Mouse (Mus musculus) stomach, embryonic 14.5 days (tissue): ENCODE results near the gene Tmtc1. TPM values are rescaled to one million over a fixed set of nuclear protein-coding genes. Genes with fewer than 3 reads are reported as not detected.

Experiments used
- ATAC-seq: fragments of 200-750 bp; cut with Nextera tagmentation; 2 replicates; pipeline ENCODE4 v1.8.0; 2017; ENCODE audit warnings: low read depth, moderate TSS enrichment; ENCODE audit not compliant: insufficient number of reproducible peaks, insufficient read depth, low FRiP score
- H3K27ac ChIP-seq: fragments of 300-500 bp; sonication (generic); 2 replicates; pipeline ENCODE4 v1.5.1; 2014; ENCODE audit warnings: mild to moderate bottlenecking, low read length, moderate library complexity, mixed read lengths
- H3K27me3 ChIP-seq: fragments of 300-500 bp; sonication (generic); 2 replicates; pipeline ENCODE4 v1.6.1; 2014; ENCODE audit warnings: low read length, control low read depth, mixed read lengths; ENCODE audit not compliant: control insufficient read depth, insufficient read depth
- H3K36me3 ChIP-seq: fragments of 300-500 bp; sonication (generic); 2 replicates; pipeline ENCODE4 v1.6.1; 2014; ENCODE audit warnings: mild to moderate bottlenecking, control low read depth, low read length, moderate library complexity, mixed read lengths; ENCODE audit not compliant: control insufficient read depth, insufficient read depth
- H3K4me1 ChIP-seq: fragments of 300-500 bp; sonication (generic); 2 replicates; pipeline ENCODE4 v1.6.1; 2014; ENCODE audit warnings: low read length, control low read depth, mixed read lengths; ENCODE audit not compliant: control insufficient read depth, insufficient read depth
- H3K4me2 ChIP-seq: fragments of 300-500 bp; sonication (generic); replicated peaks from 2 replicates; pipeline ENCODE4 v1.6.1; 2014; ENCODE audit warnings: low read depth, low read length, control low read depth
- H3K4me3 ChIP-seq: fragments of 300-500 bp; sonication (generic); 2 replicates; pipeline ENCODE4 v1.5.1; 2014; ENCODE audit warnings: low read depth, low read length, control low read depth
- H3K9ac ChIP-seq: fragments of 300-500 bp; sonication (generic); replicated peaks from 2 replicates; pipeline ENCODE4 v1.6.1; 2014; ENCODE audit warnings: low read depth, mild to moderate bottlenecking, control low read depth, low read length, moderate library complexity, mixed read lengths
- H3K9me3 ChIP-seq: fragments of 300-500 bp; sonication (generic); 2 replicates; pipeline ENCODE4 v1.6.1; 2016; ENCODE audit warnings: low read depth, low read length, control low read depth; ENCODE audit not compliant: control insufficient read depth
- WGBS: fragments of 180-500 bp; shearing (Covaris S2); extraction: QIAGEN DNeasy Blood & Tissue Kit; methylation state at CpG from one replicate; pipeline ENCODE4 v1.1.7; 2014; 5-methylcytosine and 5-hydroxymethylcytosine counted together
- polyA plus RNA-seq: library from polyadenylated mRNA; unstranded; fragments of >200 nt; fragmentation: Nextera tagmentation; extraction: Ambion mirVana; gene quantifications from 2 replicates; pipeline ENCODE4 v1.2.1, GENCODE M21; 2014

Tmtc1 gene
- polyA plus RNA-seq, 1 experiment from 2014 or later = 2.8 TPM

DNA sequence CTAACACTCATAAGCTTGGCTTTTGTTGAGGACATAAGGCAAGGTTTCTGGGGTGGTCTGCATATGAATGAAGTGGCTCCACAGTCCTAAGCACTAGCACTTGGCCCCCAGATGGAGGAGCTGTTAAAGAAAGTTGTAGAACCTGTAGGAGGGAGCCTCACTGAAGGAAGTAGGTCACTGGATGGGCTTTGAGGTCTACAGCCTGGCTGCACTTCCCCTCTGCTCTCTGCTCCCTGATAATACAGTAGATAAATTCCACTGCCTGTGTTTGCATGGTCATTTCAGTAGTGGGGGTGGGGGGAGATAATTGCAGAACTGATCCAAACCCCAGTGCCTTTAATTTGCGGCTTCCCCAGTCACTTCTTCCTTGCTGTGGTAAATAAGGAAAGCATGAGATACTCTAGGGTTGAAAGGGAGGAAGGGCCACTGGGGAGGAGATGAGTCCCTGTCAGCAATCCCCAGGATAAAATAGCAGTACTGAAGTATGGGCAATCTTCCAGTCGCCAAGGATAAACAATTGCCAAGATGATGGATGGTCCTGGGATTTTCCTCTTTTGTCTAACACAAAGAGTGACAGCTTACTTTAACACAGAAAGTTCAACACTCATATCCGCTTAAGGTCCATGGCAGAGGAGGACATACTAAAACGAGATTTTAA lies 160.8 kb downstream of the Tmtc1 start:
- H3K9ac ChIP-seq = no peak overlapping the region
- H3K4me3 ChIP-seq = no peak overlapping the region
- H3K36me3 ChIP-seq = no peaks in the 10 kb centered on the region
- peak; percentile 49; the same call in 1 of the 2 replicates for ATAC-seq
- 14% methylated on average over 4 of the region's 4 CpGs for WGBS
- H3K4me1 ChIP-seq = peaks cover 8% of the 10 kb centered on the region; the same call in 1 of the 2 replicates
- no peaks in the 10 kb centered on the region for H3K9me3 ChIP-seq
- H3K27ac ChIP-seq = peak overlapping the region; percentile 23; the same call in 1 of the 2 replicates
- H3K4me2 ChIP-seq = no peak overlapping the region
- no peaks in the 10 kb centered on the region for H3K27me3 ChIP-seq

DNA sequence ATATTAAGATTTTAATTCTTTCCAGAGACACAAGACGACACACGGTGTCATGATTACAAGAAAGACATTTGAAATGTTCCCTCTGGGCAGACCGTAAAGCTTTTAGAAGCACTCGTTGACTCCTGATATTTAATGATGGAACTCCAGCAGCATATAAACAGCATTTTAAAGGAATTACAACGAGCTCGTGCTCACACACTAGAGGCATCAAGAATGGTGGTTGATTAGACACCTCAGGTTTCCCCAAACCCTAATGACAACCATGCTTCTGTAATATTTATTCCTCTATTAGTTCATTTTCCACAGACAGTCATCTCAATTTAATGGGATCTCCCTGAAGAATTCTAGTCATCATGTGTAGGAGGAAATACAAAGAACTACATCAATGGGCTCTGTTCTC lies 164.9 kb downstream of the Tmtc1 start:
- peaks cover 5% of the 10 kb centered on the region; the same call in 1 of the 2 replicates for H3K4me1 ChIP-seq
- no peak for ATAC-seq
- H3K36me3 ChIP-seq = no peaks in the 10 kb centered on the region
- WGBS = 45% methylated on average over 6 of the region's 6 CpGs
- no peaks in the 10 kb centered on the region for H3K9me3 ChIP-seq
- H3K9ac ChIP-seq = no peak overlapping the region
- no peak overlapping the region for H3K27ac ChIP-seq
- no peak overlapping the region for H3K4me3 ChIP-seq
- no peak overlapping the region for H3K4me2 ChIP-seq
- no peaks in the 10 kb centered on the region for H3K27me3 ChIP-seq

DNA sequence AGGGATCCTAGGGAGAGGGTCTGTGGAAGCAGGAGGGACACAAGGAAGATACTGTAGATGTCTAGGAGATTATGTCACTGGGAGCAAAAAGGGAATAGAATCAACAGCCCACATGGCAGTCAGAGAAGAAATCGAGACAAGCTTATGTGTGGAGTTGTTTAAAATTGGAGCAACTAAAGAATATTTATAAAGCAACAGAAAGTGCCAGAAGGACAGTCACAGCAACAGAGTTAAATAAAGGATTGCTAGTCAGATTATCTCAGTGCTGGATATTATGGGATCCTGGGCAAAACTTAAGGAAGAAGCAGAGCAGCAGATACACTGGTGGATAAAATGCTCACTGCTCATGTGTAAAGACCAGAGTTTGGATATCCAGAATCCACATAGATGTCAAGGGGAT lies 167.8 kb downstream of the Tmtc1 start:
- WGBS = 66% methylated on average over 1 of the region's 1 CpGs

DNA sequence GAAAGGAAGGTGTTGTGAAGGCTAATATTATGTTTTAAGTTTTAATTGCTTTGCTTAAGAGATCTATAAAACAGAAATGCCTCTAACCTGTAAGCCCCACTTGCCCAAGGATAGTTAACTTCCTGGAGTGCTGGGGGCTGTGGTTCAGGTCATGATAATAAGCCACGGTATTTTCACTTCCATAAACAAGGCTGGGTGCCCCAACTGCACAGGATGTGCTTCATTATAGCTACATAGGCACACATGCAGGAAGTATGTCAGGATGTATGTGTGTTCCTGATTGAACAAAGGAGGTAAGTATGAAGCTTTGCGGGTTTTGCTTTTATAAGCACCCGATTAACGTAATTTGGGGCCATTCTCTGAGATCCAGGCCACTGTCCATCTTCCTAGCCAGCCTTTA lies 169.1 kb downstream of the Tmtc1 start:
- WGBS = 82% methylated on average over 4 of the region's 4 CpGs
- Histone ChIP-seq H3K27ac (no peak overlapping the region), H3K9me3 (no peaks in the 10 kb centered on the region), H3K9ac (no peak overlapping the region), H3K4me2 (no peak overlapping the region), H3K27me3 (no peaks in the 10 kb centered on the region), H3K4me1 (no peaks in the 10 kb centered on the region), H3K36me3 (no peaks in the 10 kb centered on the region), H3K4me3 (no peak overlapping the region)
- ATAC-seq = no peak

More for the DNA sequence above, 167.8 kb downstream of the Tmtc1 start:
- Histone ChIP-seq H3K27ac (no peak overlapping the region), H3K9me3 (no peaks in the 10 kb centered on the region), H3K4me1 (no peaks in the 10 kb centered on the region), H3K36me3 (no peaks in the 10 kb centered on the region), H3K4me3 (no peak overlapping the region), H3K9ac (no peak overlapping the region), H3K4me2 (no peak overlapping the region), H3K27me3 (no peaks in the 10 kb centered on the region)
- no peak for ATAC-seq

DNA sequence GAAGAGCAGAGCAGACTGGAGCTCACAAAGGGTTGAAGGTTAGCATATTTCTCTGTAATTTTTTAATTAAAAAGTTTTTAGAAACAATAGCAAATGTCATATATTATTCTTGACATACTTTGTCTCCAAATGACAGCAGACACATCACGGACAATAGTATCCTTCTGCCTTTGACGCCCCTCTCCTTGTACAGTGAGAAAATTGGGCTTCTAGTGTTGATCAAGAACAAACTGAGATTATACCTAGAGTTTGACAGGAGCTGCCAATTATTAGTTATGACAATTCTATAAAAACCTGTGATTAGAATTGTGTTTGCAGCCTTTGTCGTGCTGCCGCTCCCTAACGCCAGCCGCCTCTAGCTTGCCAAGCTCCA lies 183.5 kb downstream of the Tmtc1 start:
- Histone ChIP-seq H3K27ac (no peak overlapping the region), H3K36me3 (no peaks in the 10 kb centered on the region), H3K4me1 (0 out of 2 replicates have a peak, but pooled peaks cover 4% of the 10 kb centered on the region), H3K27me3 (no peaks in the 10 kb centered on the region), H3K9ac (no peak overlapping the region), H3K4me2 (no peak overlapping the region), H3K4me3 (no peak overlapping the region), H3K9me3 (no peaks in the 10 kb centered on the region)
- ATAC-seq = no peak
- 87% methylated on average over 6 of the region's 6 CpGs for WGBS

DNA sequence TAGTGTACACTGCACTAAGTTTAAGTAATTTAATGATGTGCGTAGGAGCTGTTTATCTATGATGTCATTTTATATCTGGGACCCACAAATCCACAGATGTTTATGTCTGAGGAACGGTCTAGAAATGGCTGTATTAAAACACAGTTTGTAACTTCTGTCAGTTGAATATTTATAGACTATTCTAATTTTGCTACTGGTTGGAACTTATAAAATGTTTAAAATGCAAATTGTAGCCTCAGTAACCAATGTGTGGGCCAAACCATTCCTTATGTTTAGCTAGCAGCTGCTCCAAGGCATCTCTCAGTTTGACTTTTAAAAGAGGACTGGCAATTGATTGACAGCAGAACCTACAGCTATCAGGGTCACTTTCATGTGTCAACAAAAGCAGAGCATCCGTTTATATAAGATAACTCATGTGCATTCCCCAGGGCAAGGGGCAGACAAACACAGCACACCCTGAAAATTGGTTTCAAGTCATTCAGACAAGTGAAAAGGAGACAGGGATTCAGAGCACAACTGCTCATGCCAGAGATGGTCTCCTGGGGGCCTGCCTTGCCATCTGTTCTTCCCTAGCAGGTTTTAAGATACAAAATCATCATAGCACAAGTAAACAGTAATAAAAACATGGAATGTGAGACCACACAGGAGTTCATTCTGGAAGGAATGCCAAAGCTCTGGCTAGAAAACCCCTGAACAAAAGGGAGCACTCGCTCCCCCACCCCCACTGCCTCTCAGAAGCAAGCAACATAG lies 184.0 kb downstream of the Tmtc1 start:
- Histone ChIP-seq H3K27me3 (no peaks in the 10 kb centered on the region), H3K4me2 (no peak overlapping the region), H3K9me3 (no peaks in the 10 kb centered on the region), H3K27ac (no peak overlapping the region), H3K4me3 (no peak overlapping the region), H3K9ac (no peak overlapping the region), H3K4me1 (0 out of 2 replicates have a peak, but pooled peaks cover 4% of the 10 kb centered on the region), H3K36me3 (no peaks in the 10 kb centered on the region)
- 39% methylated on average over 4 of the region's 4 CpGs for WGBS
- no peak for ATAC-seq

DNA sequence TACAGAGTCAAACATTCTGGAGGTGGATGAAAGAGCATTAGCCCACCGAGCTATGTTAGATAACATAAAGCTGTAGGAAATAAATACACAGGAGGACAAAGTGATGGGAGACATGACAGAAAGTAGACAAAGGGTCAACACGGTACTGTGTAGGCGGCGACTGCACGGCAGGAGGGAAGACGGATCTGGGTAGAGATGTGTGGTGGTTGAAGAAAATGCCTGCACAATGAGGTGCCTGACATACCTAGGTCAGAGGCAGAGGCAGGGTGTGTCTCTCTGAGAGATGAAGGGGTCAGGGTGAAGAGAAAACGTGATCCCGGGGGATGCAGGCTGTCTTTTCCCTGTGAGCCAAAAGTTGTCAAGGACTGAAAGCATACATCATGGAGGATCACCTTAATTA lies 185.1 kb downstream of the Tmtc1 start:
- H3K9me3 ChIP-seq = no peaks in the 10 kb centered on the region
- no peaks in the 10 kb centered on the region for H3K27me3 ChIP-seq
- H3K27ac ChIP-seq = no peak overlapping the region
- H3K9ac ChIP-seq = no peak overlapping the region
- no peak overlapping the region for H3K4me3 ChIP-seq
- 0 out of 2 replicates have a peak, but pooled peaks cover 4% of the 10 kb centered on the region for H3K4me1 ChIP-seq
- no peaks in the 10 kb centered on the region for H3K36me3 ChIP-seq
- ATAC-seq = no peak
- 49% methylated on average over 8 of the region's 8 CpGs for WGBS
- no peak overlapping the region for H3K4me2 ChIP-seq

DNA sequence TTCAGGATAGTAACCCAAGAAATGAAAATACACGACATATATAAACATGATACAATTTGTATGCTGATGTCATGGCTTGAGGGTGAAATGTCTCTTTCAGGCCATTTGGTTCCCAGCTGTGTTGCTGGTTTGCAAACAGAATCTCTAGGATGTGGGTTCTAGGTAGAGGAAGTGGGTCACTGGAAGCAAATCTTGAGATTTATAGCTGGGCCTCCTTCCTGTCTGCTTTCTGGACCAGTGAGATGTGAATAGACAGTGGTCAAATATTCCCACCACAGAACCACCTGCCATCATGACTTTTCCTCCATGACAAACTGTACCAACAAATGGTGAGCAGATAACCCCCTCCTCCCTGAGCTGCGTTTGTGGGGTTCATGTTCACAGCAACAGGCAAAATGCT lies 186.4 kb downstream of the Tmtc1 start:
- H3K4me1 ChIP-seq = 0 out of 2 replicates have a peak, but pooled peaks cover 4% of the 10 kb centered on the region
- H3K27ac ChIP-seq = no peak overlapping the region
- H3K9me3 ChIP-seq = no peaks in the 10 kb centered on the region
- no peak for ATAC-seq
- no peak overlapping the region for H3K4me2 ChIP-seq
- H3K36me3 ChIP-seq = no peaks in the 10 kb centered on the region
- H3K27me3 ChIP-seq = no peaks in the 10 kb centered on the region
- no peak overlapping the region for H3K9ac ChIP-seq
- 81% methylated on average over 2 of the region's 2 CpGs for WGBS
- H3K4me3 ChIP-seq = no peak overlapping the region
